Mouse (Mus musculus) limb, embryonic 14.5 days (tissue): ENCODE measurements around the gene Acsbg2. TPM values are rescaled to one million over a fixed set of nuclear protein-coding genes. Genes with fewer than 3 reads are reported as not detected.

Experiments
- ATAC-seq: fragments of 200-750 bp; cut with Nextera tagmentation; 2 replicates; pipeline ENCODE4 v1.8.0; 2017; ENCODE audit warnings: low read depth, moderate number of reproducible peaks, moderate TSS enrichment; ENCODE audit not compliant: low FRiP score
- DNase-seq: peaks from one replicate; pipeline ENCODE4 v3.0.0-alpha.2; 2015; ENCODE audit warnings: low spot score
- H3K27ac ChIP-seq: fragments of 300-500 bp; sonication (generic); replicated peaks from 2 replicates; pipeline ENCODE4 v1.5.1; 2014; ENCODE audit warnings: low read depth, mild to moderate bottlenecking, low read length, moderate library complexity, mixed read lengths
- H3K27me3 ChIP-seq: fragments of 300-500 bp; sonication (generic); 2 replicates; pipeline ENCODE4 v1.6.1; 2014; ENCODE audit warnings: low read length, mixed read lengths; ENCODE audit not compliant: control insufficient read depth, insufficient read depth
- H3K36me3 ChIP-seq: fragments of 300-500 bp; sonication (generic); 2 replicates; pipeline ENCODE4 v1.6.1; 2014; ENCODE audit warnings: mild to moderate bottlenecking, low read length, moderate library complexity, mixed read lengths; ENCODE audit not compliant: control insufficient read depth, insufficient read depth
- H3K4me1 ChIP-seq: fragments of 300-500 bp; sonication (generic); 2 replicates; pipeline ENCODE4 v1.6.1; 2014; ENCODE audit warnings: antibody characterized with exemption, low read length, mixed read lengths; ENCODE audit not compliant: control insufficient read depth, insufficient read depth
- H3K4me2 ChIP-seq: fragments of 300-500 bp; sonication (generic); replicated peaks from 2 replicates; pipeline ENCODE4 v1.6.1; 2014; ENCODE audit warnings: low read depth, mild to moderate bottlenecking, low read length, moderate library complexity; ENCODE audit not compliant: severe bottlenecking
- H3K4me3 ChIP-seq: fragments of 300-500 bp; sonication (generic); replicated peaks from 2 replicates; pipeline ENCODE4 v1.5.1; 2014; ENCODE audit warnings: low read length
- H3K9ac ChIP-seq: fragments of 300-500 bp; sonication (generic); 2 replicates; pipeline ENCODE4 v1.6.1; 2014; ENCODE audit warnings: mild to moderate bottlenecking, low read depth, low read length, moderate library complexity; ENCODE audit not compliant: severe bottlenecking
- H3K9me3 ChIP-seq: fragments of 300-500 bp; sonication (generic); 2 replicates; pipeline ENCODE4 v1.6.1; 2016; ENCODE audit warnings: low read length; ENCODE audit not compliant: control insufficient read depth
- POLR2A ChIP-seq: fragments of 200-500 bp; IDR thresholded peaks from 2 replicates; pipeline ENCODE4 v1.8.0; 2012; ENCODE audit warnings: inconsistent platforms, mild to moderate bottlenecking, moderate library complexity, borderline replicate concordance; ENCODE audit not compliant: insufficient read depth, insufficient read length; ENCODE audit errors: extremely low read depth
- WGBS: fragments of 180-500 bp; shearing (Covaris S2); extraction: QIAGEN DNeasy Blood & Tissue Kit; methylation state at CpG from one replicate; pipeline ENCODE4 v1.1.7; 2014; 5-methylcytosine and 5-hydroxymethylcytosine counted together
- polyA plus RNA-seq, 2 experiments: library from polyadenylated mRNA; depleted of rRNA in 1 of 2; stranded (reverse) in 1 of 2; unstranded in 1 of 2; fragments of >200 nt; fragmentation: Nextera tagmentation in 1 of 2; extraction: Ambion mirVana in 1 of 2; gene quantifications; 2 replicates each; pipeline versions ENCODE4 v1.2.1 to v1.2.3; 2012 to 2014

The Acsbg2 gene
- polyA plus RNA-seq, 2 experiments = not detected

DNA sequence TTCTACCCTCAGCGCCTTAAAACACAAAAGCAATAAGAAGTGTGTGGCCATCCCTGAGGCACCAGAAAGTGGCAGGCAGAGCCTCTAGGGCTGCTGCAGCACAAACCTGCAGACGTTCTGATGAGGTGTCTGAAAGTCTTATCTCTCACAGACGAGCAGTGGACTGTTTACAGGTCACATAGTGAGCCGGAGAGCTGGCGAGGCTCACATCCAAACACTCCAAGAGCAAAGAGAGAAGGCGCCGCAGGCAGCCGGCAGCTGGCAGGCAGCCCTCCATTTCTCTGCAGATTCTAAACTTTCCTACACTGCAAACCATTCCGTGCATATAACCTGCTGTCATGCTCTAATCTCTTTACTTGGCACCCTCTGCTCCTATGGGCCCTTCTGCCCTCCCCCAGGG lies 33.6 kb upstream of the Acsbg2 start:
- H3K27ac ChIP-seq = no peak overlapping the region
- H3K4me2 ChIP-seq = no peak overlapping the region
- H3K36me3 ChIP-seq = peaks cover 63% of the 10 kb centered on the region
- H3K4me1 ChIP-seq = no peaks in the 10 kb centered on the region
- H3K27me3 ChIP-seq = no peaks in the 10 kb centered on the region
- H3K4me3 ChIP-seq = no peak overlapping the region
- H3K9ac ChIP-seq = no peak overlapping the region
- no peak for TF ChIP-seq POLR2A
- ATAC-seq = no peak
- DNase-seq = no peak
- 68% methylated on average over 9 of the region's 9 CpGs for WGBS
- H3K9me3 ChIP-seq = no peaks in the 10 kb centered on the region

DNA sequence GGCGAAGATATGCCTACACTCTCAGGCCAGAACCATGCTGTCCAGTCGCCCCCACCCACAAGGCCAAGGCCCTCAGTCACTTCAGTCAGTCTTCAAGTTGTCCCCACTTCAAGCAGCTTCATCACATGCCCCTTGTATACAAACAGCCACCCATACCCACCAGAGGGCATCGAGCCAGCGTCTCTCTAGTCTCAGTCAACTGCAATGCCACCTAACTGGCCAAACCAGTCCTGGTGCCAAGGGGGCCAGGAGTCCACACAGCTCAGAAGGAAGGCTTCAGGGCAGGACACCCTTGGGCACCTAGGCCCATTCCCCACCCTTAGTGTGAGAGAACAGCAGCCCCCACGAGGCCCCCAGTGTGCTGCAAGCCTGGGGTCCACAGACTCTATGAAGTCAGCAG lies 32.8 kb upstream of the Acsbg2 start:
- no peak for ATAC-seq
- H3K9me3 ChIP-seq = no peaks in the 10 kb centered on the region

DNA sequence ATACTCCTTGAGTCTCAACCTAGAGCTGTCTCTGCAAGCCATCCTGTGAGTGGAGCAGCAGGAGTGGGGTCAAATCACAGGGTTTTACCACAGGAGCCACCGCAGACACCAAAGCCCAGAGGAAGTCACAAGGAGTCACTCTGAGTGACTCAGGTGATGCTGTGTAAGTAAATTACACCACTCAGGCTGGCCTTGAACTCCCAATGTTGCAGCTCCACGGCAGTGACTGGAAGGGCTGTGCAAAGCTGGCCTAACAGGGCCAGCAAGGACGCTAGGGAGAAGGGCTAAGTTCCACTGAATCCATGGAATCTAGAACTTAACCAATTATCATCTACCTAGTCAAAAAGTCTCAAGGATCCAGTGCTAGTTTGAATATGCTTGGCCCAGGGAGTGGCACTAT lies 31.9 kb upstream of the Acsbg2 start:
- no peak for ATAC-seq
- no peak overlapping the region for H3K4me2 ChIP-seq
- 94% methylated on average over 3 of the region's 3 CpGs for WGBS

More for the DNA sequence above, 32.8 kb upstream of the Acsbg2 start:
- Histone ChIP-seq H3K27ac (no peak overlapping the region), H3K36me3 (peaks cover 61% of the 10 kb centered on the region), H3K4me3 (no peak overlapping the region), H3K9ac (no peak overlapping the region), H3K4me2 (no peak overlapping the region), H3K4me1 (no peaks in the 10 kb centered on the region), H3K27me3 (no peaks in the 10 kb centered on the region)
- TF ChIP-seq POLR2A = no peak
- 91% methylated on average over 5 of the region's 5 CpGs for WGBS
- DNase-seq = no peak

DNA sequence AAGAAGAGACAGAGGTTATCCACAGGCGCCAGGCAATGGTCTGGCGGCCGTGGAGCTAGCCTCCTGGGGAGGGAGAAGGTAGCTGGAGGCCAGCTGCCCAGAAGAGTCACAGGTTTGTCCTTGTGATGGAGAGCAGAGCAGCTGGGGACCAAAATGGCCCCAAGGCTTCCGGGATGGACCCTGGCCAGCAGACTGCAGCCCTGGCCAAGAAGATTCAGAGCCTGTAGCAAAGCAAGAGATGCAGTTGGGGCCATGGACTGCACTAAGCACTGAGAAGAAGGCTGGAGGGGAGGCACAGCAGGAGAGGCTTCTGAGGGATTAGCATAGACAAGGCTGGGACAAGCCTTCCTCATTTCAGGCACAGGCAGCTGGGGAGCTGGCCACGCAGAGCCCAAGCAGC lies 28.5 kb upstream of the Acsbg2 start:
- no peaks in the 10 kb centered on the region for H3K4me1 ChIP-seq
- H3K27me3 ChIP-seq = no peaks in the 10 kb centered on the region
- H3K36me3 ChIP-seq = peaks cover 79% of the 10 kb centered on the region
- no peak for TF ChIP-seq POLR2A
- 87% methylated on average over 5 of the region's 5 CpGs for WGBS
- ATAC-seq (no peak), DNase-seq (no peak)
- H3K27ac ChIP-seq = no peak overlapping the region
- no peak overlapping the region for H3K9ac ChIP-seq
- no peak overlapping the region for H3K4me2 ChIP-seq
- H3K4me3 ChIP-seq = no peak overlapping the region
- H3K9me3 ChIP-seq = no peaks in the 10 kb centered on the region

More for the DNA sequence above, 31.9 kb upstream of the Acsbg2 start:
- no peak for DNase-seq
- Histone ChIP-seq H3K9me3 (no peaks in the 10 kb centered on the region), H3K9ac (no peak overlapping the region), H3K4me3 (no peak overlapping the region), H3K27ac (no peak overlapping the region), H3K4me1 (no peaks in the 10 kb centered on the region), H3K36me3 (peaks cover 62% of the 10 kb centered on the region), H3K27me3 (no peaks in the 10 kb centered on the region)
- TF ChIP-seq POLR2A = no peak

DNA sequence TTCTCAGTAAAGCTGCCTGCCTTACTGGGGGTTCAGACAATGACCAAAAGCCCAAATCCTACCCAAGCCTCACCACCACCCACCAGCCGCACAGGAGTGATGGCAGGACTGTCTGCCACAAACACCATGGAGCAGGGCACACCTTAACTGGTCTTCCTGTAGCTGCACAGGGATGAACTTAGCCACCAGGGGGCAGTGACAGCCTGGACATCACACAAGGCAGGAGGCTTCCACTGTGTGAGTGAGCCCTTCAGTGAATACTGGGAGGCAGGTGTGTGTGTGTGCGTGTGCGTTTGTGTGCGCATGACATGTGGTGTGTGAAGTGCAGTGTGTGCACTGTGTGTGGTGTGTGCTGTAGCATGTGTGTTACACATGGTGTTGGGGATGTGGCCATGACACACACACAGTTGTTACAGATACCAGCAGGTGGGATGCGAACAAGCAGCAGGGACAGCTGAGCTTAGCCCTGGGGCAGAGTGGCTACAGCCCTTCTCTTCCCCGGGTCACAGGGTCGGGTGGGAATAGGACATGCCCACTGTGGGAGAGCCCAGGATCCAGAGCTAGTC lies 23.5 kb upstream of the Acsbg2 start:
- Histone ChIP-seq H3K4me1 (no peaks in the 10 kb centered on the region), H3K27ac (no peak overlapping the region), H3K36me3 (peaks cover 96% of the 10 kb centered on the region), H3K9me3 (no peaks in the 10 kb centered on the region), H3K27me3 (no peaks in the 10 kb centered on the region), H3K4me3 (no peak overlapping the region), H3K4me2 (no peak overlapping the region), H3K9ac (no peak overlapping the region)
- DNase-seq = peak; percentile 61
- TF ChIP-seq POLR2A = no peak
- peak; percentile 80 for ATAC-seq
- 82% methylated on average over 6 of the region's 7 CpGs for WGBS

DNA sequence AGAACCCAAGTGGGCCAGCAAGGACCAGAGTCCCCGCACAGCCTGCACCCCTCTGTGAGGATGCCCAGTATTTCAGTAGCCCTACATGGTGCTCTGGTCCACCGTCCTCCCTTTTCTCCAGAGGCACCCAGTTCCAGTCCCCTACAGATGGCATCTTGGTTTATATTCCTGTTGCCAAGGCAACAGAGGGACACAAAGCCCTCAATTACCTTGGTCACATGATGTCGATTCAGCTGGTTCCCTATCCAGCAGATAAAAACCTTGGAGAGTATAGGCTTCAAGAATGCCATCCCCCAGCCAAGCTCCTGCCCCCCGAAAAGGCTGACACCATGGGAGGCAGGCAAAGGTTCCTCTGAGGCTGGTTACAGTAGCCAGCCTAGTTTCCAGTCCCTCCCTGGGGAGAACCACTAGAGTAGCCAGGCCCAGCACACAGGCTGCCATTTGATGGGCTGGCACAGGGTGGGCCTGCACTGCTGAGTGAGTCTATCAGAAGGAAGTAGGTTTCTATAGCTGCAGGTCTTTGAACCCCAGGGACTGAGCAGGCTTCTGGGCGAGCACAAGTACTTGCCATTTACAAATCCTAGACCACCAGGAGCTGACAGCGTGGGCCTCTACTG lies 22.4 kb upstream of the Acsbg2 start:
- DNase-seq = no peak
- Histone ChIP-seq H3K4me2 (no peak overlapping the region), H3K36me3 (peaks cover 97% of the 10 kb centered on the region), H3K27me3 (no peaks in the 10 kb centered on the region), H3K9ac (no peak overlapping the region), H3K4me3 (no peak overlapping the region), H3K9me3 (no peaks in the 10 kb centered on the region), H3K4me1 (no peaks in the 10 kb centered on the region), H3K27ac (no peak overlapping the region)
- no peak for ATAC-seq
- 95% methylated on average over 6 of the region's 6 CpGs for WGBS
- TF ChIP-seq POLR2A = no peak
